Mouse (Mus musculus) thymus, adult 2 months (tissue): ENCODE measurements around the gene Cacna2d3.

Experiments
- CTCF ChIP-seq: fragments of 200-500 bp; IDR thresholded peaks from 2 replicates; pipeline ENCODE4 v1.5.1; 2012; ENCODE audit warnings: mild to moderate bottlenecking, control low read depth, low read length, moderate library complexity, borderline replicate concordance; ENCODE audit not compliant: control insufficient read depth, poor library complexity, insufficient read depth; ENCODE audit errors: extremely low read depth
- POLR2A ChIP-seq: fragments of 200-500 bp; IDR thresholded peaks from 2 replicates; pipeline ENCODE4 v1.6.1; 2012; ENCODE audit warnings: mild to moderate bottlenecking, low read length, control low read depth, moderate library complexity; ENCODE audit not compliant: control insufficient read depth, poor library complexity, insufficient read depth; ENCODE audit errors: extremely low read depth

- TF ChIP-seq POLR2A (no peak), CTCF (no peak)
These were observed 542.8 kb downstream of the Cacna2d3 start for GRCm38 (mm10) chr14:29178695-29179396.
